Mouse (Mus musculus): Measurements from ENCODE around the gene Kcnj16. TPM values are rescaled to one million over a fixed set of nuclear protein-coding genes. Genes with fewer than 3 reads are reported as not detected.

The Kcnj16 gene
- polyA plus RNA-seq, 1 experiment from 2014 or later = not detected

DNA sequence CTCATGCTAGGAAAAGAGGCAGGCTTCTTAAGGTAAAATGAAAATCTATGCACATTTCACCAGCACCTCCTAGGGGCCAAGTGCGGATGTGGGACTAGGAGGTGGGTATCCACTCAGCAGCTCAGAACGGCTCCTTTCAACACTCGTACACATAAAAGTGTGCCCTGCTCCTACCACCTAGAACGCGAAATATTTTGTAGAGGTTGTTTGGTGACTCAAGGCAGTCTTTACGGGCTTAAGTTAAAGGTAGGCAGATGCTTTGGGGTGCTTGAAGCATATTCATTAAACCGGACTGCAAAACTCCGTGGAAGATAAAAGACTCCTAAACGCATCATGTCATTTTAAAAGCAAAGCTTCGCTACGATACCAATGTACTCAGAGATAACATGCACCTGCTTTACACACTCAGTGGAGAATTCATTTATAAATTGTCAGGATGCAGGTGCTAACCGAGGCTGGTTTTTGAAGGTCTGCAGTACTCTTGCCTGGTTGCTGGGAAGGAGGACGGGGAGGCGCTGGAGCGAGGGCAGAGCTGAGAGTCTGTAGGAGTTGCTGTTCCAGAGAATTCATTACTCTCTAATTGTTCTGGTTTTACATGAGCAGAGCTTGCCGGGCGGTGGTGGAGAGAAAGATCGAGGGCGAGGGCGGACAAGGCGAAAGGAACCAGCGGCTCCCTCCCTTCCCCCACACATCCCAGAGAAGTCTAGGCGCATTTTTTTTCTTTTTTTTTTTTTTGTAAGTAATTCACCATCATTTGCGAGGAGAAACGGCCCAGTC, 97.1 kb downstream of the Kcnj16 start:
- Histone ChIP-seq H3K4me1 (ENCODE audit: control insufficient read depth, insufficient read depth, low read length) (no peaks in the 10 kb centered on the region), H3K9me3 (ENCODE audit: control insufficient read depth, low read length) (no peaks in the 10 kb centered on the region), H3K27ac (ENCODE audit: low read depth, low read length) (no peak overlapping the region), H3K9ac (ENCODE audit: low read length) (peak overlapping the region; percentile 54), H3K27me3 (ENCODE audit: control insufficient read depth, insufficient read depth, low read length) (no peaks in the 10 kb centered on the region), H3K4me2 (ENCODE audit: low read depth) (peak overlapping the region; percentile 99), H3K36me3 (ENCODE audit: control insufficient read depth, insufficient read depth, low read length) (no peaks in the 10 kb centered on the region), H3K4me3 (ENCODE audit: low read depth, low read length) (peak overlapping the region; percentile 55)
- DNase-seq (ENCODE audit: low spot score) = peak; percentile 72
- under 1% methylated on average over 25 of the region's 25 CpGs for WGBS
- peak; percentile 39 for ATAC-seq (ENCODE audit: insufficient read depth, low FRiP score, low TSS enrichment)

DNA sequence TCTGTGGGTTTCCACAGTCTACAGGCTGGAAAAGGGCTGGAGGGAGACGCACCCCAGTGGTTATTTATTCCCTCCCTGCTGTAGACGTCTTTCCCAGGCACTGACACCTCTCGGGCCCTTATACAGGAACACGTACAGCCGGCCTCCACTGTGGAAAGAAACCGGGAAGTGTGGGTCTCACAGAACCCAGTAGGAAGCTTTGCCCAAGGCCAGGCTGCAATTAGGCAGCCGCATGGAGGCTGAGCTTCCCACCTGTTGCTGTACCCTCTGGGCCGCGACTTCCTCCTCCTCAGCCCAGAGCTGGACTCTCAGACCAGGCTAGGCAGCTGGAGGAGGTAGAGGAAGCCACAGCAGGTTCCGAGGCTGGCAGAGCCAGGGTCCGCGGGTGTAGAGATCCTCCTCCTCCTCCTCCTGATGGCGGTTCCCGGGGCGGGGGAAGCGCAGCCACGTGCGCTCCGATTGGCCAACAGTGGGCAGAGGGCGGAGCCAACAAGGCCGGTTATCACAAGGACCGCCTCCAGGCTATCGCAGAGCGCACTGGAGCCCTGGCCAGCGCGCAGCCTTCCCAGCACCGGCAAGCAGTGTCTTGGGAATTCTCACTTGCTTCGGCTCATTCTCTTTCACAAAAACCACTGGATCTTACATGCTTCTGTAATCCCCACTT, 97.9 kb downstream of the Kcnj16 start, which contains the start of gene Kcnj2:
Kcnj2 (plus strand) TSS at position 530 of the 664 bp plus-strand sequence.
- WGBS = under 1% methylated on average over 26 of the region's 28 CpGs

GRCm38 (mm10) chr11:111066299-111066691, 98.5 kb downstream of the Kcnj16 start:
- Histone ChIP-seq H3K4me3 (ENCODE audit: low read depth, low read length) (peak overlapping the region; percentile 55), H3K27ac (ENCODE audit: low read depth, low read length) (no peak overlapping the region), H3K36me3 (ENCODE audit: control insufficient read depth, insufficient read depth, low read length) (no peaks in the 10 kb centered on the region), H3K4me2 (ENCODE audit: low read depth) (peak overlapping the region; percentile 99), H3K4me1 (ENCODE audit: control insufficient read depth, insufficient read depth, low read length) (no peaks in the 10 kb centered on the region), H3K27me3 (ENCODE audit: control insufficient read depth, insufficient read depth, low read length) (no peaks in the 10 kb centered on the region), H3K9ac (ENCODE audit: low read length) (peak overlapping the region; percentile 8; the same call in 1 of the 2 replicates), H3K9me3 (ENCODE audit: control insufficient read depth, low read length) (no peaks in the 10 kb centered on the region)
- WGBS = 1% methylated on average over 9 of the region's 9 CpGs
- no peak for DNase-seq (ENCODE audit: low spot score)
- ATAC-seq (ENCODE audit: insufficient read depth, low FRiP score, low TSS enrichment) = peak; percentile 65

More for the DNA sequence above, 97.9 kb downstream of the Kcnj16 start, which contains the start of gene Kcnj2:
- Histone ChIP-seq H3K9me3 (ENCODE audit: control insufficient read depth, low read length) (no peaks in the 10 kb centered on the region), H3K27ac (ENCODE audit: low read depth, low read length) (no peak within 1 kb of the TSS), H3K27me3 (ENCODE audit: control insufficient read depth, insufficient read depth, low read length) (no peaks in the 10 kb centered on the region), H3K4me3 (ENCODE audit: low read depth, low read length) (peak within 1 kb of the TSS; percentile 55), H3K4me1 (ENCODE audit: control insufficient read depth, insufficient read depth, low read length) (no peaks in the 10 kb centered on the region), H3K4me2 (ENCODE audit: low read depth) (peak within 1 kb of the TSS; percentile 99), H3K36me3 (ENCODE audit: control insufficient read depth, insufficient read depth, low read length) (no peaks in the 10 kb centered on the region), H3K9ac (ENCODE audit: low read length) (peak within 1 kb of the TSS; percentile 54)
- peak; percentile 98 for ATAC-seq (ENCODE audit: insufficient read depth, low FRiP score, low TSS enrichment)
- DNase-seq (ENCODE audit: low spot score) = peak; percentile 95

- no peak overlapping the region for H3K4me3 ChIP-seq (ENCODE audit: low read depth, low read length)
- ATAC-seq (ENCODE audit: insufficient read depth, low FRiP score, low TSS enrichment) = no peak
- no peak overlapping the region for H3K4me2 ChIP-seq (ENCODE audit: low read depth)
- H3K9ac ChIP-seq (ENCODE audit: low read length) = no peak overlapping the region
- no peaks in the 10 kb centered on the region for H3K27me3 ChIP-seq (ENCODE audit: control insufficient read depth, insufficient read depth, low read length)
- H3K4me1 ChIP-seq (ENCODE audit: control insufficient read depth, insufficient read depth, low read length) = no peaks in the 10 kb centered on the region
- DNase-seq (ENCODE audit: low spot score) = no peak
- 73% methylated on average over 3 of the region's 3 CpGs for whole genome bisulfite sequencing
- H3K9me3 ChIP-seq (ENCODE audit: control insufficient read depth, low read length) = no peaks in the 10 kb centered on the region
- H3K36me3 ChIP-seq (ENCODE audit: control insufficient read depth, insufficient read depth, low read length) = no peaks in the 10 kb centered on the region
- H3K27ac ChIP-seq (ENCODE audit: low read depth, low read length) = no peak overlapping the region
Measured at GRCm38 (mm10) chr11:111067787-111068186, 100.0 kb downstream of the Kcnj16 start.

DNA sequence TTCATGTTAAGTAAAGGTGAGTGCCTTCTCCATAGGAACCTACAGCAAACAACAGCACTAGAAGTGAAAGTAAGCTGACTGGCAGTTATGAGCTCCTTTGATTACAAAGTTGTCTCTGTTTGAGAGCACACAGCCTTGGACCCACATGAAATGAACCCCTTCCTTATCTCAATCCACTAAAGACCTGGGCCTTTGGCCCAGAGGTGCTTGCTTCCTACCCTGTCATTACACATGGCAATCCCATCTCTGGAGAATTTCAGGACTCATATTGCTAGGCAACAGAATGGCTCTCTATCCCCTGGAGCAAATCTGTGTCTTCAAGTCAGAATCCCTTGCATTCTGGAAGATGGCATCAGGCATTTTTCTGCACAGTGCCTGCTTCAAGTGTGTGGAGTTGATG, 102.6 kb downstream of the Kcnj16 start:
- no peak overlapping the region for H3K9ac ChIP-seq (ENCODE audit: low read length)
- no peaks in the 10 kb centered on the region for H3K27me3 ChIP-seq (ENCODE audit: control insufficient read depth, insufficient read depth, low read length)
- ATAC-seq (ENCODE audit: insufficient read depth, low FRiP score, low TSS enrichment) (no peak), DNase-seq (ENCODE audit: low spot score) (no peak)
- H3K4me3 ChIP-seq (ENCODE audit: low read depth, low read length) = no peak overlapping the region
- H3K36me3 ChIP-seq (ENCODE audit: control insufficient read depth, insufficient read depth, low read length) = no peaks in the 10 kb centered on the region
- H3K27ac ChIP-seq (ENCODE audit: low read depth, low read length) = no peak overlapping the region
- no peak overlapping the region for H3K4me2 ChIP-seq (ENCODE audit: low read depth)
- H3K4me1 ChIP-seq (ENCODE audit: control insufficient read depth, insufficient read depth, low read length) = no peaks in the 10 kb centered on the region
- H3K9me3 ChIP-seq (ENCODE audit: control insufficient read depth, low read length) = no peaks in the 10 kb centered on the region

DNA sequence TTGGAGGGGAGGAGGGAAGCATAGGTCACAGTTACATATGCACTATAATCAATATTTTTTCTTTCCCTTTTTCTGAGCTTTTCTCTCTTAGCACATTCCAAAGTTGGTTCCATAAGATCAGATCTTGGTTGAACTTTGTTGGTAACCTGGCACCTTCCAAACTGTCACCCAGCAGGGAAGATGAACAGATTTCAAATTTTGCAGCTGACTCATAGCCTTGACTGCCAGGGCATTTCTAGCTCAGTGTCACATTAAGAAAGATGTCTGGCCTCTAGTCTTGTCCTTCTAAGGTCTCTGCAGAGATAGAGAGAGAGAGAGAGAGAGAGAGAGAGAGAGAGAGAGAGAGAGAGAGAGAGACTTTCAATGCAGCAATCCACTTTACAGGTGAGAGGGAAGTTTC, 106.3 kb downstream of the Kcnj16 start:
- H3K27ac ChIP-seq (ENCODE audit: low read depth, low read length) = no peak overlapping the region
- H3K9me3 ChIP-seq (ENCODE audit: control insufficient read depth, low read length) = no peaks in the 10 kb centered on the region
- H3K27me3 ChIP-seq (ENCODE audit: control insufficient read depth, insufficient read depth, low read length) = no peaks in the 10 kb centered on the region
- DNase-seq (ENCODE audit: low spot score) (no peak), ATAC-seq (ENCODE audit: insufficient read depth, low FRiP score, low TSS enrichment) (no peak)
- no peak overlapping the region for H3K4me2 ChIP-seq (ENCODE audit: low read depth)
- no peaks in the 10 kb centered on the region for H3K4me1 ChIP-seq (ENCODE audit: control insufficient read depth, insufficient read depth, low read length)
- no peak overlapping the region for H3K4me3 ChIP-seq (ENCODE audit: low read depth, low read length)
- H3K36me3 ChIP-seq (ENCODE audit: control insufficient read depth, insufficient read depth, low read length) = no peaks in the 10 kb centered on the region
- no peak overlapping the region for H3K9ac ChIP-seq (ENCODE audit: low read length)

Other genes starting within 250 kb of the Kcnj16 start
- 0.23 and 0.24 TPM in 2 replicates for gene Kcnj2, start 98.1 kb downstream of the Kcnj16 start, polyA plus RNA-seq (2014; fragmentation: Nextera tagmentation; extraction: Ambion mirVana)

Data from neural tube, embryonic 11.5 days (tissue).